ENCODE assay signal across 7 mouse cellular contexts in the genomic region with DNA sequence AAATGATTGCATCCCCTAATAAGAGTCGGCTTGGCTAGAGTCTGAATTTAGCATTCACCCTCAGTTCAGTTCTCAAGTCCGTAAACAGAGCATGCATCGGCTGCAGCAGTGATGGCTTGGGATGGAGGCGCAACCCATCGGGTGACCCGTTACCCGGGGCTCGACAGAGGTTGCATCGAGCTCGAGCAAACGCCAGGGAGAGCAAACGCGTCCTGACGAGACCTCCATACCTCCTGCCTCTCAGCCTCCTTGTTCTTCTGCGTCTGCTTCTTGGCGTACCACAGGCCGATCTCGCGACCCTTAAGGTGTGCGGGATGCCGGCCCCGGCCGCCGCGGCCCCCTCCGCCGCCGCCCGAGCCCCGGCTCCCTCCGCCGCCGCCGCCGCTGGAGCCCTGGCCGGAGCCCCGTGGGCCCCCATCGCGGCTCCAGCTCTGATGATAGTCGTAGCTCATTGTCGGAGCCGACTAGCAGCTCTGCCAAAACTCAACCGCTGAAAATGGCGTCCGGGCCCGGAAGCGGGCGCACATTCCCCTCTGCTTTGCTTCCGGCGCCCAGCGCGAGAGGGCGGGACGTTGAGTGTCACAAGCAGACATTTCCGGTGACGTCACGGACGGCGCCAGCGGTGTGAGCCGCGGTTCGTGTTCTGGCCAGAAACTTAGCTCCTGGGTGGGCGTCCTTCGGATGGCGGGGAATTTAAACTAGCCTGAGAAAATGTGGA. TPM values are rescaled to one million over a fixed set of nuclear protein-coding genes. Genes with fewer than 3 reads are reported as not detected.
DNase-seq lines count a peak whose midpoint lies in the region; ATAC-seq lines count a peak whose summit lies in the region.

A gene (minus strand): TSS at position 517 of the 718 bp plus-strand sequence.

- H3K4me1 ChIP-seq in embryonic facial prominence, embryonic 12.5 days: peaks cover 8% of the 10 kb centered on the region
- H3K4me1 ChIP-seq in limb, embryonic 11.5 days (ENCODE audit: control insufficient read depth, insufficient read depth, low read length): peaks cover 6% of the 10 kb centered on the region
- H3K4me1 ChIP-seq in midbrain, embryonic 14.5 days (ENCODE audit: control insufficient read depth, insufficient read depth, low read length): peaks cover 16% of the 10 kb centered on the region

- no peaks in the 10 kb centered on the region for H3K36me3 ChIP-seq in embryonic facial prominence, embryonic 12.5 days
- H3K36me3 ChIP-seq in limb, embryonic 11.5 days (ENCODE audit: control insufficient read depth, insufficient read depth, low read length): no peaks in the 10 kb centered on the region
- H3K36me3 ChIP-seq in midbrain, embryonic 14.5 days (ENCODE audit: control insufficient read depth, insufficient read depth, low read length): no peaks in the 10 kb centered on the region

- H3K4me2 ChIP-seq in embryonic facial prominence, embryonic 12.5 days (replicated peaks): peak within 1 kb of the TSS; percentile 70
- peak within 1 kb of the TSS; percentile 67 for H3K4me2 ChIP-seq in limb, embryonic 11.5 days (ENCODE audit: low read depth, severe bottlenecking)
- H3K4me2 ChIP-seq in midbrain, embryonic 14.5 days (ENCODE audit: low read length): peak within 1 kb of the TSS; percentile 85

- under 1% methylated on average over 66 of the region's 66 CpGs for WGBS in embryonic facial prominence, embryonic 12.5 days
- WGBS in limb, embryonic 11.5 days: under 1% methylated on average over 66 of the region's 66 CpGs
- WGBS in midbrain, embryonic 14.5 days: under 1% methylated on average over 66 of the region's 66 CpGs

- H3K27ac ChIP-seq in embryonic facial prominence, embryonic 12.5 days: peak within 1 kb of the TSS; percentile 96
- peak within 1 kb of the TSS; percentile 89 for H3K27ac ChIP-seq in limb, embryonic 11.5 days (replicated peaks; ENCODE audit: low read depth, low read length)
- peak within 1 kb of the TSS; percentile 98 for H3K27ac ChIP-seq in midbrain, embryonic 14.5 days (replicated peaks; ENCODE audit: low read depth, low read length)

- peak within 1 kb of the TSS; percentile 90 for H3K4me3 ChIP-seq in embryonic facial prominence, embryonic 12.5 days
- peak within 1 kb of the TSS; percentile 72 for H3K4me3 ChIP-seq in limb, embryonic 11.5 days (ENCODE audit: low read depth, low read length)
- peak within 1 kb of the TSS; percentile 89 for H3K4me3 ChIP-seq in midbrain, embryonic 14.5 days (replicated peaks; ENCODE audit: low read depth, low read length)

- H3K27me3 ChIP-seq in embryonic facial prominence, embryonic 12.5 days: no peaks in the 10 kb centered on the region
- no peaks in the 10 kb centered on the region for H3K27me3 ChIP-seq in limb, embryonic 11.5 days (ENCODE audit: control insufficient read depth, insufficient read depth, low read length)
- H3K27me3 ChIP-seq in midbrain, embryonic 14.5 days (ENCODE audit: control insufficient read depth, insufficient read depth, low read length): no peaks in the 10 kb centered on the region

- peak; percentile 95 for ATAC-seq in embryonic facial prominence, embryonic 12.5 days (ENCODE audit: insufficient number of reproducible peaks, insufficient read depth, low FRiP score, low TSS enrichment)
- peak; percentile 98 for ATAC-seq in limb, embryonic 11.5 days (ENCODE audit: insufficient number of reproducible peaks, low FRiP score, low TSS enrichment, low read depth)
- peak; percentile 99 for ATAC-seq in midbrain, embryonic 14.5 days (ENCODE audit: low FRiP score, low TSS enrichment)

- no peaks in the 10 kb centered on the region for H3K9me3 ChIP-seq in embryonic facial prominence, embryonic 12.5 days
- H3K9me3 ChIP-seq in limb, embryonic 11.5 days (ENCODE audit: control insufficient read depth, low read length): no peaks in the 10 kb centered on the region
- no peaks in the 10 kb centered on the region for H3K9me3 ChIP-seq in midbrain, embryonic 14.5 days (ENCODE audit: control insufficient read depth, low read length)

- H3K9ac ChIP-seq in embryonic facial prominence, embryonic 12.5 days: peak within 1 kb of the TSS; percentile 93
- peak within 1 kb of the TSS; percentile 95 for H3K9ac ChIP-seq in limb, embryonic 11.5 days (ENCODE audit: low read length)
- peak within 1 kb of the TSS; percentile 90 for H3K9ac ChIP-seq in midbrain, embryonic 14.5 days (replicated peaks; ENCODE audit: low read length)

- peak; percentile 97 for DNase-seq in adrenal gland, postnatal 25 days
- DNase-seq in heart, adult 11 months: peak; percentile 99
- peak; percentile 96 for DNase-seq in kidney, adult 18-20 months
- peak; percentile 98 for DNase-seq in limb, embryonic 11.5 days (ENCODE audit: low spot score)
- peak; percentile 100 for DNase-seq in midbrain, embryonic 14.5 days
- DNase-seq in spleen, adult 18-20 months: peak; percentile 88 to 93

RNA-seq across cellular contexts. Expression of the gene that starts here (rescaled TPM):
- 36.9 and 39.6 TPM in 2 replicates for total RNA-seq in adrenal gland, postnatal 25 days (2021)
- 47.8 and 49.0 TPM in 2 replicates for polyA plus RNA-seq in embryonic facial prominence, embryonic 12.5 days (2016; fragmentation: Nextera tagmentation; extraction: Ambion mirVana)
- 46.1 and 48.6 TPM in 2 replicates for polyA plus RNA-seq in limb, embryonic 11.5 days (2014; fragmentation: Nextera tagmentation; extraction: Ambion mirVana)
- polyA plus RNA-seq in midbrain, embryonic 14.5 days (2014; fragmentation: Nextera tagmentation; extraction: Ambion mirVana): 65.1 and 65.8 TPM in 2 replicates

Comparison
In these comparisons a context has a peak if more than half of its experiments do, and no peak if none do; other contexts are left out.
1. Peak in every context shown above with its lines: DNase-seq, ATAC-seq, H3K4me3 ChIP-seq and H3K27ac ChIP-seq.